Mouse (Mus musculus): ENCODE measurements around the gene Ptgis. TPM values are rescaled to one million over a fixed set of nuclear protein-coding genes. Genes with fewer than 3 reads are reported as not detected.
A peak's percentile ranks its signal among the peaks of the same experiment; 100 is the strongest.

Ptgis gene
- polyA plus RNA-seq, 1 experiment from 2014 or later = 20.4 TPM

DNA sequence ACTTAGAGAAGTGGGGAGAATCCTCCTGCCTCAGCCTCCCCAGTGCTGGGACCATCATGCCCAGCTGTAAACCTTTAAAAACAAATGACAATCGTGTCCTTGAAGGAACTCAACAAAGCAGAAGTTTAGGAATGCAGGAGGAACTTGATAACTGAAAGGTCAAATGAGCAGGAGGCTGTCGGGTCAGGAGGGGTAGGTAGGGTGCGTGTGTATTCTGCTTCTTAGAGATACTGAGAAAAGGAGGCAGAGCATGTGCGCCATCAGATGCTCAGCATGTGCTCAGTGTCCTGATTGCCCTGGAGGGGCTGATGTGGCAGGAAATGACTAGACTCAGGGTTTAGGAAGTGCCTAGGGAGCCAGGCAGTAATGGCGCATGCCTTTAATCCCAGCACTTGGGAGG lies 13.1 kb upstream of the Ptgis start:
- no peak for ATAC-seq (replicated peaks; ENCODE audit: extremely low read depth, insufficient read depth, low FRiP score)
- Histone ChIP-seq H3K9ac (ENCODE audit: low read length) (no peak overlapping the region), H3K4me2 (ENCODE audit: low read depth, low read length) (no peak overlapping the region), H3K4me3 (ENCODE audit: low read length) (no peak overlapping the region), H3K36me3 (ENCODE audit: control insufficient read depth, insufficient read depth) (no peaks in the 10 kb centered on the region), H3K9me3 (replicated peaks; ENCODE audit: control insufficient read depth, low read length) (no peaks in the 10 kb centered on the region), H3K4me1 (ENCODE audit: control insufficient read depth, insufficient read depth, low read length) (peaks cover 17% of the 10 kb centered on the region), H3K27ac (ENCODE audit: low read length) (no peak overlapping the region; the same call in 1 of the 2 replicates), H3K27me3 (ENCODE audit: control insufficient read depth, insufficient read depth, low read length) (no peaks in the 10 kb centered on the region)
- WGBS = 65% methylated on average over 5 of the region's 5 CpGs

DNA sequence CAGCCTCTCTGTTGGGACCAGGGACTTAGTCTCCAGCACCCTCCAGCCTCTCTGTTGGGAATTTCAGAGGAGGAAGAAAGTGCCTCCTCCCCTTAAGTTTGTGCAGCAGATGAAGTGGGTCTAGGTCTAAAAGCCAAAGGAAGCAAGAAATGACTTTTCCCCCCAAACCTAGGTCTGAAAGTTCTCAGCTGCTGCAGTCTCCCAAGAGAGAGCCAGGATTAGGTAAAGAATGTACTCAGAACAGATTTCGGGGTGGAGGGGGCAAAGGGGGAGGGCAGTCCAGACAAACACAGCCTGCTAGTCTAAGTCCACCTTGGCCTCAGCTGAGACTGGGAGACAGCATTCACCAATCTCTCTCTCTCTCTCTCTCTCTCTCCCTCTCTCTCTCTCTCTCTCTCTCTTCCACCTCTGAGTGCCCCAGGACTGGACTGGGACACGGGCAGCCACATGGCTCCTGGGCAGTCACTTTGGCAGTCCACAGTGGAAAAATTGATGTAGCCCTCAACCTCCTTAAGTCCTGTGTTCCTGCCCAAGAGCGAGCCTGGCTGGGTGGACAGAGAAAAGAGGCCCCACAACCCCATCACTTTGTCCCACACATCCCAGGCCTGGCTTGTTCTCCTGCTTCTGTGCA lies 11.8 kb upstream of the Ptgis start:
- H3K36me3 ChIP-seq (ENCODE audit: control insufficient read depth, insufficient read depth) = no peaks in the 10 kb centered on the region
- no peak overlapping the region for H3K4me3 ChIP-seq (ENCODE audit: low read length)
- H3K27ac ChIP-seq (ENCODE audit: low read length) = peak overlapping the region; percentile 67
- H3K4me2 ChIP-seq (ENCODE audit: low read depth, low read length) = no peak overlapping the region
- H3K9me3 ChIP-seq (replicated peaks; ENCODE audit: control insufficient read depth, low read length) = no peaks in the 10 kb centered on the region
- H3K9ac ChIP-seq (ENCODE audit: low read length) = no peak overlapping the region
- H3K27me3 ChIP-seq (ENCODE audit: control insufficient read depth, insufficient read depth, low read length) = no peaks in the 10 kb centered on the region
- WGBS = 20% methylated on average over 3 of the region's 3 CpGs
- 0 out of 2 replicates have a peak, but pooled peaks have one; percentile 7 for ATAC-seq (replicated peaks; ENCODE audit: extremely low read depth, insufficient read depth, low FRiP score)
- peaks cover 17% of the 10 kb centered on the region for H3K4me1 ChIP-seq (ENCODE audit: control insufficient read depth, insufficient read depth, low read length)

DNA sequence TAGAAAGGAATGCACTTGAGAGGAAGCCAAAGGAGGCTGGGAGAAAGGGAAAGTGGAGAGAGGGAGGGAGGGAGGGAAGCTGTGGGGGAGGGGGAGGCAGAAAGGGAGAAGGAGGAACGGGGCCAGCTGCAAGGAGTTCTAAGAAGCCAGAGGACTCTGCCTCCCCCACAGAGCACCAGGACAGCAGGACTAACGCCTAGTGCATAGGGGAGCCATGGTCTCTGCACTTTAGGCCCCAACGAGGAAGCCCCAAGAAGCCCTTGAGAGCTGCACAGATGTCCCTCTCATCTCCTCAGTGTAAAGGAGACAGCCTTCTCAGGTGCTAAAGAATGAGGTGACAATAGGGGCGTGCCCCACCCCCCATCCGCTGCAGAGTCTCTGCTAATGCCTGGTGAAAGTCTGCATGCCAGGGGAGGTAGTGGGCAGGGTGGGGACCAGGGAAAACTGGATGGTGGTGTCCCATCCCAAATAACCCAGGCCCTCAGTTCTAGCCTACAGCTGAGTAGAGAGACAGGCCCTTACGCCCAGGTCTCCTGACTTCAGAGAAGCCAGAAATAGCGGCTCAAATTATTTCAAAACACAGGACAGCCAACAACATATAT lies 10.4 kb upstream of the Ptgis start:
- H3K27me3 ChIP-seq (ENCODE audit: control insufficient read depth, insufficient read depth, low read length) = no peaks in the 10 kb centered on the region
- H3K36me3 ChIP-seq (ENCODE audit: control insufficient read depth, insufficient read depth) = no peaks in the 10 kb centered on the region
- peaks cover 17% of the 10 kb centered on the region for H3K4me1 ChIP-seq (ENCODE audit: control insufficient read depth, insufficient read depth, low read length)
- peak; percentile 28; the same call in 1 of the 2 replicates for ATAC-seq (replicated peaks; ENCODE audit: extremely low read depth, insufficient read depth, low FRiP score)
- WGBS = 22% methylated on average over 7 of the region's 7 CpGs
- H3K9me3 ChIP-seq (replicated peaks; ENCODE audit: control insufficient read depth, low read length) = no peaks in the 10 kb centered on the region
- H3K9ac ChIP-seq (ENCODE audit: low read length) = no peak overlapping the region
- H3K4me2 ChIP-seq (ENCODE audit: low read depth, low read length) = peak overlapping the region; percentile 12; the same call in 1 of the 2 replicates
- no peak overlapping the region for H3K4me3 ChIP-seq (ENCODE audit: low read length)
- peak overlapping the region; percentile 59 for H3K27ac ChIP-seq (ENCODE audit: low read length)

DNA sequence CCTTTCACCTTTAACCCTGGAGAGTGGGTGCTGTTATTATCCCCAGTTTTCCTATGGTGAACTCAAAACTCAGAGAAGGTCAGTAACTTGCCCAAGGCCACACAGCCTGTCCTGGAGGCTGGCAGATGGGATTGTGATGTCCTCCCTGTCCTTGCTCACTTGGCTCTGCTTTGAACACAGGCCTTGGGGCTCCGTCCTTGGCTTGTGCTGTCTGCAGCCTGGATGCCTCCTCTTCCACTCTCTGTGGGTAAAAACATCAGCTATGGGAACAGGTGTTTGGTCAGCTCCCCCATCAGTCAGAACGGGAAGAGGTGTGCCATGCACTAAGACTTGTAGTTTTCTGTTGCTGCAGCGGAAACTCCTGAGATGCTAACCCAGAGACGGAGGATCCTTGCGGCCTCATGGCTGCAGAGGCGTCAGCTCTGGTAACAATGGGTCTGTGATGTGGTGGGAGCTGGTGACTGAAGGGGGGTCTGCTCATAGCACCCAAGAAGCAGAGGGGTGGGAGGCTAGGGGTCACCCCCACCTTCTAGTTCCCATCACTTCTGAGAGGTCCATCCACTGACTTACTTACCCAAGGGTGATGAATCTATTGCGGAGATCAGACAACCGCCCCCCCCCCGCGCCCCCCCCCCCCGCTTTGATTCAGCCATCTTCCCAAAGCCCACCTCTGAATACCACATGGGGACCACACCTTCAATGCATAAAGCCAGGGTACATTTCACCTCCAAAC lies 9.8 kb upstream of the Ptgis start:
- ATAC-seq (replicated peaks; ENCODE audit: extremely low read depth, insufficient read depth, low FRiP score) = no peak
- peaks cover 17% of the 10 kb centered on the region for H3K4me1 ChIP-seq (ENCODE audit: control insufficient read depth, insufficient read depth, low read length)
- H3K27ac ChIP-seq (ENCODE audit: low read length) = 0 out of 2 replicates have a peak overlapping the region, but pooled peaks have one; percentile 48
- no peak overlapping the region for H3K9ac ChIP-seq (ENCODE audit: low read length)
- H3K9me3 ChIP-seq (replicated peaks; ENCODE audit: control insufficient read depth, low read length) = peaks cover under 1% of the 10 kb centered on the region
- no peak overlapping the region for H3K4me3 ChIP-seq (ENCODE audit: low read length)
- WGBS = 61% methylated on average over 7 of the region's 11 CpGs
- no peaks in the 10 kb centered on the region for H3K36me3 ChIP-seq (ENCODE audit: control insufficient read depth, insufficient read depth)
- H3K4me2 ChIP-seq (ENCODE audit: low read depth, low read length) = peak overlapping the region; percentile 12; the same call in 1 of the 2 replicates
- no peaks in the 10 kb centered on the region for H3K27me3 ChIP-seq (ENCODE audit: control insufficient read depth, insufficient read depth, low read length)

DNA sequence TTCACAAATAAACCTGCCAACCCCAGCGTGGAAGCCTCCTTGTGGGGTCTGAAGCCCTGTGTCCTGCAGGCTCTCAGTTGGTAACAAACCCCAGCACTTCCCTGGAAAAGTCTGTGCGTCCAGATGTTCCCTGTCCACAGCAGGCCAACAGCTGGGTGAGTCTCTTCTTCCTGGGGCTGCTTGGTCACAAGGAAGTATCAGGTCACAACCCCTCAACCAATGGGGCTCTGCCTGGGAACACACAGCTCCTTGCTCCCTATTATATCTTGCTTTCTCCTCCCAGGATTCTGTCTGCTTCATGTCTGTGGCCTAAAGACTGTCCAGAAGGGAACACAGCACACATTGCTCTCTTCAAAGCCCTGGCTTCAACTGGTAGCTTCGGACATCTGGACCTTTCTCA lies 9.2 kb upstream of the Ptgis start:
- H3K27me3 ChIP-seq (ENCODE audit: control insufficient read depth, insufficient read depth, low read length) = no peaks in the 10 kb centered on the region
- ATAC-seq (replicated peaks; ENCODE audit: extremely low read depth, insufficient read depth, low FRiP score) = no peak
- no peak overlapping the region for H3K9ac ChIP-seq (ENCODE audit: low read length)
- no peak overlapping the region for H3K4me3 ChIP-seq (ENCODE audit: low read length)
- H3K36me3 ChIP-seq (ENCODE audit: control insufficient read depth, insufficient read depth) = no peaks in the 10 kb centered on the region
- no peak overlapping the region for H3K4me2 ChIP-seq (ENCODE audit: low read depth, low read length)
- peaks cover 6% of the 10 kb centered on the region for H3K9me3 ChIP-seq (replicated peaks; ENCODE audit: control insufficient read depth, low read length)
- WGBS = 59% methylated on average over 3 of the region's 3 CpGs
- peaks cover 17% of the 10 kb centered on the region for H3K4me1 ChIP-seq (ENCODE audit: control insufficient read depth, insufficient read depth, low read length)
- no peak overlapping the region for H3K27ac ChIP-seq (ENCODE audit: low read length)

DNA sequence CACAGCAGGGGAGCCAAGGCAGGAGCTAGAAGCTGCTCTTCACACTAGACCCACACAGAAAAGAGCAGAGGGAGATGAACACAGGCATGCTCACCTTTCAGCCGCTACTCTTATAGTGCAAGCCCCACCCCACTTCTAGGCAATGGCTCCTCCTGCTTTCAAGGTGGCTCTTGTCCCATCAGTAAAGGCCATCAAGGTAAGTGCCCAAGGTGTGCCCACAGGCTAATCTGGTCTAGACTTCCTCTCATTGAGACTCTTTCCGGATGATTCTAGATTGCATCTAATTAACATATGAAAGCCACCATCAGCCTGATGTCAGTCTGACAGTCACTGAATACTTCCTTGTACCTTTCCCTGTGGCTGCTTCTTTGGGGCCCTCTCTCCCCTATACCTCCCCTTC lies 7.4 kb upstream of the Ptgis start:
- ATAC-seq (replicated peaks; ENCODE audit: extremely low read depth, insufficient read depth, low FRiP score) = no peak
- no peak overlapping the region for H3K27ac ChIP-seq (ENCODE audit: low read length)
- H3K4me1 ChIP-seq (ENCODE audit: control insufficient read depth, insufficient read depth, low read length) = peaks cover 14% of the 10 kb centered on the region
- no peak overlapping the region for H3K4me2 ChIP-seq (ENCODE audit: low read depth, low read length)
- H3K27me3 ChIP-seq (ENCODE audit: control insufficient read depth, insufficient read depth, low read length) = no peaks in the 10 kb centered on the region
- H3K9ac ChIP-seq (ENCODE audit: low read length) = no peak overlapping the region
- H3K9me3 ChIP-seq (replicated peaks; ENCODE audit: control insufficient read depth, low read length) = peaks cover 6% of the 10 kb centered on the region
- WGBS = 67% methylated on average over 2 of the region's 2 CpGs
- no peaks in the 10 kb centered on the region for H3K36me3 ChIP-seq (ENCODE audit: control insufficient read depth, insufficient read depth)
- no peak overlapping the region for H3K4me3 ChIP-seq (ENCODE audit: low read length)

DNA sequence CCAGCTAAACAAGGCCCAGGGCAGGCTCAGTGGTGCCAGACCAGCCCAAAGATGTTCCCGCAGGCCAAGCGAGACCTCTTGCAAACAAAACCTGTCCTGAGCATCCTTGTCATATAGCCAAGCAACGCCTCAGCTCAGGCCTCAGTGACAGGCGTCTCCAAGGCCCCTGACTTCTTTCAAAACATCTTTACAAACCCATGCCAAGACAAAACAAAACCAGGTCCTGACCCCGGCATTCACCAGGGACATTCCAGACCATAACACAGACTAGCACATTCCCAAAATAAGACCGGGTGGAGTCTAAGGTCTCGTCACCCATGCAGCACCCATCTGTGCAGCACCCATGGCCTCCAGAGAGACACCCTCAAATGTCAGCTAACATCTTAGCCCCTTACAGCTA lies 6.3 kb upstream of the Ptgis start:
- peaks cover 14% of the 10 kb centered on the region for H3K4me1 ChIP-seq (ENCODE audit: control insufficient read depth, insufficient read depth, low read length)
- 0 out of 2 replicates have a peak, but pooled peaks cover 1% of the 10 kb centered on the region for H3K27me3 ChIP-seq (ENCODE audit: control insufficient read depth, insufficient read depth, low read length)
- no peak overlapping the region for H3K9ac ChIP-seq (ENCODE audit: low read length)
- H3K4me3 ChIP-seq (ENCODE audit: low read length) = no peak overlapping the region
- H3K9me3 ChIP-seq (replicated peaks; ENCODE audit: control insufficient read depth, low read length) = peaks cover 6% of the 10 kb centered on the region
- H3K4me2 ChIP-seq (ENCODE audit: low read depth, low read length) = no peak overlapping the region
- no peak overlapping the region for H3K27ac ChIP-seq (ENCODE audit: low read length)
- no peaks in the 10 kb centered on the region for H3K36me3 ChIP-seq (ENCODE audit: control insufficient read depth, insufficient read depth)
- ATAC-seq (replicated peaks; ENCODE audit: extremely low read depth, insufficient read depth, low FRiP score) = no peak
- 69% methylated on average over 7 of the region's 7 CpGs for WGBS

DNA sequence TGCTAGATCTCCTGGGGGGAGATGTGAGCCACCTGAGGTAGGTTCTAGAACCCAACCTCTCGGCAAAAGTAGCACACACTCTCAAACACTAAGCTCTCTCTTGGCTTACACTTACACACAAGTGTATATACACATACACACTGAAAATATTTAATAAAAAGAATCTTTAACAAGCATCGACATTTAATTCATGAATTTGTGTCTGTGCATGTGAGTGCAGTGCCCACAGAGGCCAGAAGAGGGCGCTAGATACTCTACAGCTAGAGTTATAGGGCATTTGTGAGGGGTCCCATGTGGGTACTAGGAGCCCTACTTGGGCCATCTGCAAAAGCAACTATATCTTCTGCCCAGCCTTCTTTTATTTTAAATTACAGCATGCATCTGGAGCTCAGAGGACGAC lies 4.5 kb upstream of the Ptgis start:
- ATAC-seq (replicated peaks; ENCODE audit: extremely low read depth, insufficient read depth, low FRiP score) = no peak
- Histone ChIP-seq H3K27ac (ENCODE audit: low read length) (no peak overlapping the region), H3K4me3 (ENCODE audit: low read length) (no peak overlapping the region), H3K4me1 (ENCODE audit: control insufficient read depth, insufficient read depth, low read length) (peaks cover under 1% of the 10 kb centered on the region; the same call in 1 of the 2 replicates), H3K9me3 (replicated peaks; ENCODE audit: control insufficient read depth, low read length) (peaks cover 6% of the 10 kb centered on the region), H3K9ac (ENCODE audit: low read length) (no peak overlapping the region), H3K27me3 (ENCODE audit: control insufficient read depth, insufficient read depth, low read length) (0 out of 2 replicates have a peak, but pooled peaks cover 2% of the 10 kb centered on the region), H3K4me2 (ENCODE audit: low read depth, low read length) (no peak overlapping the region), H3K36me3 (ENCODE audit: control insufficient read depth, insufficient read depth) (no peaks in the 10 kb centered on the region)
- 72% methylated on average over 4 of the region's 4 CpGs for WGBS
